ENCODE assay signal across 34 mouse cellular contexts in genomic region chr7:135710702-135711101, GRCm38 (mm10).
"Had no signal": no experiment of that assay in that cellular context is flagged by ENCODE, and none has a peak within 500 bp of the region (broad histone marks: within the 10 kb centered on the region; RNA-seq: fewer than 3 reads in every experiment).

No protein-coding gene starts in this region.

- DNase-seq: heart, postnatal 10 days; heart, postnatal 14 days; heart, postnatal 36 days; heart, postnatal 4 days; kidney, adult 11 months; kidney, adult 18-20 months; kidney, adult 2 months; kidney, adult 8-10 months; kidney, adult 9 months; kidney, postnatal 10 days; kidney, postnatal 14 days; kidney, postnatal 25 days; kidney, postnatal 36 days; kidney, postnatal 4 days; layer of hippocampus, adult 9-11 months; layer of hippocampus, postnatal 36 days had no signal

- H3K9me3 ChIP-seq: heart, embryonic 10.5 days; heart, embryonic 12.5 days; heart, embryonic 13.5 days; heart, embryonic 15.5 days; hindbrain, embryonic 10.5 days; hindbrain, embryonic 12.5 days; hindbrain, embryonic 13.5 days; hindbrain, embryonic 15.5 days; intestine, embryonic 15.5 days; kidney, embryonic 15.5 days had no signal

- H3K4me3 ChIP-seq: heart, embryonic 10.5 days; heart, embryonic 12.5 days; heart, embryonic 13.5 days; heart, embryonic 15.5 days; hindbrain, embryonic 10.5 days; hindbrain, embryonic 12.5 days; hindbrain, embryonic 13.5 days; hindbrain, embryonic 15.5 days; intestine, embryonic 15.5 days; kidney, embryonic 15.5 days; layer of hippocampus, adult 2 months had no signal

- H3K27me3 ChIP-seq: heart, embryonic 12.5 days; heart, embryonic 13.5 days; heart, embryonic 15.5 days; hindbrain, embryonic 12.5 days; hindbrain, embryonic 13.5 days; intestine, embryonic 15.5 days; kidney, embryonic 15.5 days had no signal

- H3K27ac ChIP-seq: heart, embryonic 10.5 days; heart, embryonic 13.5 days; heart, embryonic 15.5 days; hindbrain, embryonic 10.5 days; hindbrain, embryonic 12.5 days; hindbrain, embryonic 13.5 days; hindbrain, embryonic 14.5 days; hindbrain, embryonic 15.5 days; hindbrain, postnatal 0 days; intestine, embryonic 15.5 days; kidney, embryonic 15.5 days; kidney, postnatal 0 days; layer of hippocampus, adult 2 months had no signal

- H3K36me3 ChIP-seq: hindbrain, embryonic 15.5 days had no signal

- H3K4me2 ChIP-seq: heart, embryonic 11.5 days; heart, embryonic 12.5 days; heart, embryonic 13.5 days; heart, embryonic 15.5 days; hindbrain, embryonic 12.5 days; hindbrain, embryonic 13.5 days; hindbrain, embryonic 14.5 days; hindbrain, embryonic 15.5 days; intestine, embryonic 15.5 days; kidney, embryonic 15.5 days had no signal

- H3K9ac ChIP-seq: heart, embryonic 12.5 days; heart, embryonic 13.5 days; heart, embryonic 15.5 days; hindbrain, embryonic 12.5 days; hindbrain, embryonic 13.5 days; hindbrain, embryonic 14.5 days; hindbrain, embryonic 15.5 days; intestine, embryonic 15.5 days; kidney, embryonic 15.5 days had no signal

- ATAC-seq: hindbrain, embryonic 16.5 days; hindbrain, postnatal 0 days; inflammation-experienced regulatory T-cells, adult 6 months; intestine, embryonic 15.5 days; intestine, embryonic 16.5 days had no signal
